Mouse (Mus musculus): ENCODE measurements around the gene Psmd8.
"Not testable (repeated sequence)": the region's sequence is repeated elsewhere in the genome, so short reads cannot be mapped to it uniquely, and the experiment has no call there.

Psmd8 gene

GRCm38 (mm10) chr7:29180077-29180853, at the start of gene Psmd8:
Gene Psmd8, minus strand, starts transcription at chr7:29180701.
- DNase-seq (ENCODE audit: low read depth), result peak; percentile 98

- DNase-seq (ENCODE audit: low read depth), result no peak
These were observed 47.7 kb upstream of the Psmd8 start for GRCm38 (mm10) chr7:29228202-29228601.

- DNase-seq (ENCODE audit: low read depth), result no peak
These were observed 45.0 kb upstream of the Psmd8 start for GRCm38 (mm10) chr7:29225520-29225919.

DNA sequence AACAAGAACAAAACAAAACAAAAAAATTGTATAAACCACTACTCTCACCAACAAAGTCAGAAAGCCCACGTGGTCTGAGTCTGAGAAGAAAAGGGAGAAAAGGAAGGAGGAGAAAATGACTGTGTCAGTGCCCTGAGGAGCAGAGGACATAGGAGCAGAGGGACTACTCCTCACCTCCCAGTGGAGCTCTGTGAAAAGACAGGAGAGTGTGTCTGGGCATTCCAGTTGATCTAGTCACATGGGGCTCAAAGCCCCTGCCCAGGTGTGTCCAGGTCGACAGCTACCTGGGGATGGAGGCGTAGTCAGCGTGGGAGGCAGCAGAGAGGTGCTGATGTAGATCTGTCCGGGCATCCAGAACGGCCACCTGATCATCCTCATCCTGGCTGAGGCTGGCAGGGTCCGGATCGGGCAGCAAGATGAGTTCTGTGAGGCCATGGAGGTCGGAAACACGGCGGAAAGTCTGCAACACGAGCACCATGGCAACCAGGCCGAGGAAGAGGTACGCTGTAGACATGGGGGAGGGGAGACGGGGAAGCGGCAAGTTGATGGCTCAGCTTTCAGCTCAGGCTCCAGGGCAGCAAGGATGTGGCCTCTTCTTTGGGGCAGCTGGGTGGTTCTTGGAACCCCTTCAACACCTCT, 44.4 kb upstream of the Psmd8 start:
- peak; percentile 56 for DNase-seq (ENCODE audit: low read depth)

DNA sequence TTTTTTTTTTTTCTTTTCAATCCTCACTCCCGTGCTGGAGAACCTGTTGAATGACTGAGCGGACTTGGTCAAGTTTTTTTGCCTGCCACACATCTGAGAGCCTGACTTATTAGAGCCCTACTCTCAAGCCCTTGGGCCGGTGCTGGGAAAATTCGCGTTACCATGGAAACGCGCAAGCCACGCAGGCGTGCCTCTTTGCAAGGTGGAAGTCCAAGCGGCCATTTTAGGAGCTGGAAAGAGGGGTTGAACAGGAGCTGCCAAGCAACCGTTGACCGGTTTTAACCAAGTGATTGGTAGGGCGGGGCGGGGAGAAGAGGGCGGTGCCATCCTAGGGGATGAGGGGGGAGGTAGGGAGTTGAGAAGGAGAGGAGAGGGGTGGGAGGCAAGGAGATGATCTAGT, 34.3 kb upstream of the Psmd8 start:
- no peak for DNase-seq (ENCODE audit: low read depth)

DNA sequence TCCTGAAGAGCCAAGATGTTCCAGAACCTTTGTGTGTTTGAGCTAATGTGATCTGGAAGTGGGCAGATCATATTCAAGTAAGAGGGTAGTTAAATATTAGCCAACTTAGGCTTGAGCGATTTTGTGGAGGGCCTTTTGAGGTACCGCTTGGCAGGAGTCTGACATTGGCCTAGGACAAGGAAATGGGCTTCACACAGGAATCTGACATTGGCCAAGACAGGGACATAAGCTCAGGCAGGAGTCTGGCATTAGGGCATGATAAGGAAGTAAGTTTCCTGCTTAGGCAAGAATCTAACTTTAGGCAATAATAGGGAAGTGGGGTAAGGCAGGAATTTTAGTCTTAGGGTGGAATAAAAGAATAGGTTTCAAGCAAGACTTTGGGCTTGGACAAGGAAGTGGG, 33.7 kb upstream of the Psmd8 start:
- no peak for DNase-seq (ENCODE audit: low read depth)

- no peak for DNase-seq (ENCODE audit: low read depth)
These were observed 33.2 kb upstream of the Psmd8 start, which contains the start of gene Catsperg1 for GRCm38 (mm10) chr7:29213675-29214082. Gene Catsperg1, minus strand, starts transcription at chr7:29214035.

DNA sequence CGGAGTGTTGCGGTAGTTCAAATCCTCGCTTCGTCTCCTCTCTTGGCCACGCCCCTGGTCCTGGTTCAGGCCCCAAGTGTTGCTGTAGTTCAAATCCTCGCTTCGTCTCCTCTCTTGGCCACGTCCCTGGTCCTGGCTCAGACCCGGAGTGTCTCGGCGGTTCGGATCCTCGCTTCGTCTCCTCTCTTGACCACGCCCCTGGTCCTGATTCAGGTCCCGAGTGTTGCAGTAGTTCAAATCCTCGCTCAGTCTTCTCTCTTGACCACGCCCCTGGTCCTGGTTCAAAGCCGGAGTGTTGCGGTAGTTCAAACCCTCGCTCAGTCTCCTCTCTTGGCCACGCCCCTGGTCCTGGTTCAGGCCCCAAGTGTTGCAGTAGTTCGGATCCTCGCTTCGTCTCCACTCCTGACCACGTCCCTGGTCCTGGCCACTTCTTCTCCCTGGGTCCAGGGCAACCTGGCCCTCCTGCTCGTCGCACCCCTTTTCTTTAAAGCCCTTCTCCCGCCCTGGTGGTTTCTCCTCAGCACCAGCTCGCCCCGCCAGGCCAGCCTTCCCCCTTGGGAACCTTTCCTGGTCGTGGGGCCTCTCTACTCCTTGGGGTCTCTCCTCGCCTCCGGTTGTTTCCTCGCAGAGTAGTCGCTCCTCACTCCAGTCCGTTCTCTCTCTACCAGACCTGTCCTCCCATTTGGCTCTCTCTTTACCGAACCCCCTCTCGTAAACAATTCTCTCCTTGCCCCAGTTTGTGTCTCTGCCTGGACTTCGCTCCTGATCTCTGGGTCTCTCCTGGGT, 32.5 kb upstream of the Psmd8 start:
- not testable (repeated sequence) for DNase-seq (ENCODE audit: low read depth)

- DNase-seq (ENCODE audit: low read depth), result no peak
These were observed 31.8 kb upstream of the Psmd8 start for GRCm38 (mm10) chr7:29212199-29212765.

GRCm38 (mm10) chr7:29211415-29212198, 31.1 kb upstream of the Psmd8 start:
- DNase-seq (ENCODE audit: low read depth), result peak; percentile 94

- DNase-seq (ENCODE audit: low read depth), result not testable (repeated sequence)
These were observed 30.5 kb upstream of the Psmd8 start for GRCm38 (mm10) chr7:29211013-29211412.

GRCm38 (mm10) chr7:29202577-29202976, 22.1 kb upstream of the Psmd8 start:
- DNase-seq (ENCODE audit: low read depth), result no peak

GRCm38 (mm10) chr7:29194230-29194629, 13.7 kb upstream of the Psmd8 start:
- not testable (repeated sequence) for DNase-seq (ENCODE audit: low read depth)

- DNase-seq (ENCODE audit: low read depth), result not testable (repeated sequence)
These were observed 822 bp upstream of the Psmd8 start for GRCm38 (mm10) chr7:29181323-29181722.

- no peak for DNase-seq (ENCODE audit: low read depth)
These were observed 344 bp upstream of the Psmd8 start for GRCm38 (mm10) chr7:29180854-29181236.

DNA sequence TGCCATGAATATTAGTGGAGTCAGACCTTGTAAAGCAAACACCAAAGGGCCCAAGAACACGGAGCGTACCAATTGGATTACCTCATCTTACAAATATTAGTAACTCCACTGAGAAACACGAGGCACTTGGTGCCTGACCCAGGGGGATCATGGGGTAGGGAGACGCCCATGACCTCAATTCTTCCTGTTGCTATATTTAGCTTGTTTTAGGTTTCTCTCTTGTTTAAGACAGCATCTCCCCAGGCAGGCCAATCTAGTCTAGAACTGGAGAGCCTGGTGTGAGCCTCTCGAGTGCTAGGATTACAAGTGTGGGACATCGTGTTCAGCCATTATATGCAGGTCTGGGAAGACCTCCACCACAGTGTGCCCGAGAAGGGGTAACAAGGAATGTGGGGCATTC, 1.2 kb downstream of the Psmd8 start:
- peak; percentile 75 for DNase-seq (ENCODE audit: low read depth)

DNA sequence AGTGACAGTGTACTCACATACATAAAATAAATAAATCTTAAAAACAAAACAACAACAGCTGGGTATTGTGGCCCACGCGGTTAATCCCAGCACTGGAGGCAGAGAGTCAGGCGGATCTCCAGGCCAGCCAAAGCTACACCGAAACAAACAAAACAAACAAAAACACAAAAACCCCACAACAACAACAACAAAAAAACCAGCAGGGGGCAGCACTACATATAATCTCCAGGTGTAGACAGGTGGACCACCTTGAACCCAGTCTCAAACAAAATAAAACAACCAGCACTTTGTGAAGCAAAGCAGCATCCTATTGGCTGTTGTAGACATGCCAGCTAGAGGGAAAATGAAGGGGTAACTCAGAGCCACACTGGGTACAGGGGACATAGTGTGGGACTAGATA, 2.4 kb downstream of the Psmd8 start:
- peak; percentile 71 for DNase-seq (ENCODE audit: low read depth)

GRCm38 (mm10) chr7:29172390-29173016, 8.0 kb downstream of the Psmd8 start:
- no peak for DNase-seq (ENCODE audit: low read depth)

DNA sequence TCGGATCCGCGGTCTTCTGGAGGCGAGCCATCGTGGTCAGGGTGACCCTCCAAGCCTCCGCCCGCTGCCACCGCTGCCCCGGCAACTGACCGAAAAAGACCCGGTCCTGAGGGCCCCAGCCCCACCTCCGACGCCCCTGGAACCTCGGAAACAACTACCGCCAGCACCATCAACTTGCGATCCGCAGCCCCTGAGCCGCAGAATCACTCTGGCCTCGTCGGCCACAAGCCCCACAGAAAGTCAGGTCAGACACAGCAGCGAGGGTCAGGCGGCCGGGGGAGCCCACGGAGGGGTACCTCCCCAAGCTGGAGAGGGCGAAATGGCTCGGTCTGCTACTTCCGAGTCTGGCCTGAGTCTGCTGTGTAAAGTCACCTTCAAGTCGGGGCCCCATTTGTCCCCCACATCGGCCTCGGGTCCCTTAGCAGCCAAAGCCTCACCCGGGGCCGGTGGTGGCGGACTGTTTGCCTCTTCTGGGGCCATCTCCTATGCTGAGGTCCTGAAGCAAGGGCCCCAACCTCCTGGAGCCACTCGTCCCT, 8.9 kb downstream of the Psmd8 start:
- DNase-seq (ENCODE audit: low read depth), result no peak

DNA sequence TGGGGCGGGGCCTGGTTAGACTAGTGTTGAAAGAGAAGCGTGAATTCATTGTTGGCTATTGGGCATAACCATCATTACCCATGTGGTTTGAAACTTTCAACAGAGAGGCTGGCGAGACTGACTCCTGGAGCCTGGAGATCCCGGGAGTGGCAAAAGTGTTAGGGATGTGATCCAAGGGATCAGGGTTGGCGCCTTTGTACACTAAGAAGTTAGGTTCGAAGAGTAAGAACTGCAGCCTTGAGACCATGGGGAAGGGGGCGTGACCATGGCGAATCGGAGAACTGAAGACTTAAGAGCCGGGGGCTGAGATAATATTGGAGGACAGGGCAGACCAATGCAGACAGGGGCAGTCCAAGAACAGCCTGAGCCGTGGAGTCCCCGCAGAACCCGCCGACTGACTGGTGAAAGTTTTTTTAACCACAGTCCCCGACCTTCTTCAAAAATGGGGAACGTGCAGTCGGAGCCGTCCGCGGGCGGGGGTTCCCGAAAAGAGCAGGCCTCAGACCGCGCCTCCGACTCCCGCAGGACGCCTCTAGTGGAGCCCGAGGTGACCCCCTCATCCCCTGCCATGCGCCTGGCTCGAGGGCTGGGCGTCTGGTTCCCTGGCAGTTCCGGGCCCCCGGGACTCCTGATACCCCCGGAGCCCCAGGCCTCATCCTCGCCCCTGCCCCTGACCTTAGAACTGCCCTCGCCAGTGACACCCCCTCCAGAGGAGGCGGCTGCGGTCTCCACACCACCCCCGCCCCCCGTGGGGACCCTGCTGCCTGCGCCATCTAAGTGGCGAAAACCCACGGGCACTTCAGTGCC, 9.5 kb downstream of the Psmd8 start:
- peak; percentile 61 for DNase-seq (ENCODE audit: low read depth)

All from induced T-regulatory cell, adult 2 months (primary cell).